Comparison of ENCODE assay signal across 35 mouse cellular contexts in genomic region chr6:140984249-140984648, GRCm38 (mm10).
"Had no signal": no experiment of that assay in that cellular context is flagged by ENCODE, and none has a peak within 500 bp of the region (broad histone marks: within the 10 kb centered on the region; RNA-seq: fewer than 3 reads in every experiment).

No protein-coding gene starts in this region.

- H3K27me3 ChIP-seq: heart, embryonic 12.5 days; heart, embryonic 13.5 days; heart, embryonic 15.5 days; hindbrain, embryonic 12.5 days; hindbrain, embryonic 13.5 days; hindbrain, embryonic 15.5 days; intestine, embryonic 15.5 days; kidney, embryonic 15.5 days had no signal

- ATAC-seq: hindbrain, embryonic 16.5 days; hindbrain, postnatal 0 days; inflammation-experienced regulatory T-cells, adult 6 months; intestine, embryonic 15.5 days; intestine, embryonic 16.5 days; intestine, postnatal 0 days had no signal

- H3K4me1 ChIP-seq: heart, embryonic 10.5 days; heart, embryonic 12.5 days; heart, embryonic 13.5 days; heart, embryonic 15.5 days; hindbrain, embryonic 10.5 days; hindbrain, embryonic 12.5 days; hindbrain, embryonic 13.5 days; hindbrain, embryonic 15.5 days; intestine, embryonic 15.5 days; kidney, embryonic 15.5 days had no signal

- H3K9ac ChIP-seq: heart, embryonic 12.5 days; heart, embryonic 13.5 days; heart, embryonic 15.5 days; hindbrain, embryonic 12.5 days; hindbrain, embryonic 13.5 days; hindbrain, embryonic 14.5 days; hindbrain, embryonic 15.5 days; intestine, embryonic 15.5 days; kidney, embryonic 15.5 days had no signal

- H3K4me2 ChIP-seq: heart, embryonic 11.5 days; heart, embryonic 12.5 days; heart, embryonic 13.5 days; heart, embryonic 15.5 days; hindbrain, embryonic 12.5 days; hindbrain, embryonic 13.5 days; hindbrain, embryonic 14.5 days; hindbrain, embryonic 15.5 days; intestine, embryonic 15.5 days; kidney, embryonic 15.5 days had no signal

- H3K9me3 ChIP-seq: heart, embryonic 10.5 days; heart, embryonic 15.5 days; hindbrain, embryonic 13.5 days; hindbrain, embryonic 15.5 days; intestine, embryonic 15.5 days; kidney, embryonic 15.5 days had no signal

- H3K4me3 ChIP-seq: heart, embryonic 10.5 days; heart, embryonic 12.5 days; heart, embryonic 13.5 days; heart, embryonic 15.5 days; hindbrain, embryonic 10.5 days; hindbrain, embryonic 12.5 days; hindbrain, embryonic 13.5 days; hindbrain, embryonic 15.5 days; intestine, embryonic 15.5 days; kidney, embryonic 15.5 days; layer of hippocampus, adult 2 months had no signal

- H3K36me3 ChIP-seq: heart, embryonic 10.5 days; heart, embryonic 12.5 days; heart, embryonic 13.5 days; heart, embryonic 15.5 days; hindbrain, embryonic 10.5 days; hindbrain, embryonic 12.5 days; hindbrain, embryonic 13.5 days; hindbrain, embryonic 15.5 days; intestine, embryonic 15.5 days; kidney, embryonic 15.5 days had no signal

- H3K27ac ChIP-seq: heart, embryonic 10.5 days; heart, embryonic 13.5 days; heart, embryonic 15.5 days; hindbrain, embryonic 10.5 days; hindbrain, embryonic 12.5 days; hindbrain, embryonic 13.5 days; hindbrain, embryonic 14.5 days; hindbrain, embryonic 15.5 days; hindbrain, postnatal 0 days; intestine, embryonic 15.5 days; kidney, embryonic 15.5 days; kidney, postnatal 0 days; layer of hippocampus, adult 2 months had no signal

- DNase-seq: heart, postnatal 10 days; heart, postnatal 14 days; heart, postnatal 36 days; heart, postnatal 4 days; kidney, adult 11 months; kidney, adult 18-20 months; kidney, adult 2 months; kidney, adult 8-10 months; kidney, adult 9 months; kidney, postnatal 10 days; kidney, postnatal 14 days; kidney, postnatal 25 days; kidney, postnatal 36 days; kidney, postnatal 4 days; layer of hippocampus, adult 9-11 months; layer of hippocampus, postnatal 36 days had no signal
